Mouse (Mus musculus): ENCODE results near the gene Dctd. TPM values are rescaled to one million over a fixed set of nuclear protein-coding genes. Genes with fewer than 3 reads are reported as not detected.
"Not testable (repeated sequence)": the region's sequence is repeated elsewhere in the genome, so short reads cannot be mapped to it uniquely, and the experiment has no call there.

The Dctd gene
- polyA plus RNA-seq, 2 experiments, result 34.5 to 67.7 TPM

- TF ChIP-seq POLR2A (IDR thresholded peaks at IDR 0.05; ENCODE audit: borderline replicate concordance, extremely low read depth, insufficient read depth, insufficient read length), result no peak
- Histone ChIP-seq H3K27ac (replicated peaks; ENCODE audit: low read depth, low read length) (no peak overlapping the region), H3K9ac (ENCODE audit: low read depth, low read length, severe bottlenecking) (no peak overlapping the region), H3K4me2 (replicated peaks; ENCODE audit: low read depth, low read length, severe bottlenecking) (no peak overlapping the region), H3K4me1 (ENCODE audit: control insufficient read depth, insufficient read depth, low read length) (peaks cover 12% of the 10 kb centered on the region), H3K4me3 (replicated peaks; ENCODE audit: low read length) (no peak overlapping the region), H3K36me3 (ENCODE audit: control insufficient read depth, insufficient read depth, low read length) (no peaks in the 10 kb centered on the region), H3K27me3 (ENCODE audit: control insufficient read depth, insufficient read depth, low read length) (no peaks in the 10 kb centered on the region), H3K9me3 (ENCODE audit: control insufficient read depth, low read length) (0 out of 2 replicates have a peak, but pooled peaks cover 4% of the 10 kb centered on the region)
- no peak for DNase-seq (ENCODE audit: low spot score)
- 40% methylated on average over 10 of the region's 10 CpGs for WGBS
- ATAC-seq (ENCODE audit: low FRiP score, low read depth), result no peak
Observed at GRCm38 (mm10) chr8:48157718-48158117, 58.8 kb downstream of the Dctd start.

- ATAC-seq (ENCODE audit: low FRiP score, low read depth), result no peak
- no peak for TF ChIP-seq POLR2A (IDR thresholded peaks at IDR 0.05; ENCODE audit: borderline replicate concordance, extremely low read depth, insufficient read depth, insufficient read length)
- WGBS, result 17% methylated on average over 15 of the region's 15 CpGs
- no peak overlapping the region for H3K4me3 ChIP-seq (replicated peaks; ENCODE audit: low read length)
- H3K4me1 ChIP-seq (ENCODE audit: control insufficient read depth, insufficient read depth, low read length), result peaks cover 4% of the 10 kb centered on the region; the same call in 1 of the 2 replicates
- no peak overlapping the region for H3K4me2 ChIP-seq (replicated peaks; ENCODE audit: low read depth, low read length, severe bottlenecking)
- no peaks in the 10 kb centered on the region for H3K27me3 ChIP-seq (ENCODE audit: control insufficient read depth, insufficient read depth, low read length)
- no peak overlapping the region for H3K27ac ChIP-seq (replicated peaks; ENCODE audit: low read depth, low read length)
- no peak overlapping the region for H3K9ac ChIP-seq (ENCODE audit: low read depth, low read length, severe bottlenecking)
- no peak for DNase-seq (ENCODE audit: low spot score)
- H3K36me3 ChIP-seq (ENCODE audit: control insufficient read depth, insufficient read depth, low read length), result no peaks in the 10 kb centered on the region
- 0 out of 2 replicates have a peak, but pooled peaks cover 4% of the 10 kb centered on the region for H3K9me3 ChIP-seq (ENCODE audit: control insufficient read depth, low read length)
Observed at GRCm38 (mm10) chr8:48158560-48159217, 59.8 kb downstream of the Dctd start.

- no peak for ATAC-seq (ENCODE audit: low FRiP score, low read depth)
Observed at GRCm38 (mm10) chr8:48177406-48177805, 78.5 kb downstream of the Dctd start.

GRCm38 (mm10) chr8:48177876-48178275 lies 79.0 kb downstream of the Dctd start:
- H3K9ac ChIP-seq (ENCODE audit: low read depth, low read length, severe bottlenecking), result no peak overlapping the region
- no peaks in the 10 kb centered on the region for H3K9me3 ChIP-seq (ENCODE audit: control insufficient read depth, low read length)
- no peak overlapping the region for H3K4me3 ChIP-seq (replicated peaks; ENCODE audit: low read length)
- WGBS, result 86% methylated on average over 1 of the region's 1 CpGs
- no peaks in the 10 kb centered on the region for H3K36me3 ChIP-seq (ENCODE audit: control insufficient read depth, insufficient read depth, low read length)
- H3K27me3 ChIP-seq (ENCODE audit: control insufficient read depth, insufficient read depth, low read length), result no peaks in the 10 kb centered on the region
- H3K4me1 ChIP-seq (ENCODE audit: control insufficient read depth, insufficient read depth, low read length), result no peaks in the 10 kb centered on the region
- DNase-seq (ENCODE audit: low spot score), result no peak
- H3K4me2 ChIP-seq (replicated peaks; ENCODE audit: low read depth, low read length, severe bottlenecking), result no peak overlapping the region
- TF ChIP-seq POLR2A (IDR thresholded peaks at IDR 0.05; ENCODE audit: borderline replicate concordance, extremely low read depth, insufficient read depth, insufficient read length), result no peak
- no peak overlapping the region for H3K27ac ChIP-seq (replicated peaks; ENCODE audit: low read depth, low read length)
- ATAC-seq (ENCODE audit: low FRiP score, low read depth), result no peak

More at GRCm38 (mm10) chr8:48177406-48177805, 78.5 kb downstream of the Dctd start:
- H3K4me1 ChIP-seq (ENCODE audit: control insufficient read depth, insufficient read depth, low read length), result no peaks in the 10 kb centered on the region
- WGBS, result 60% methylated on average over 4 of the region's 4 CpGs
- no peak overlapping the region for H3K4me2 ChIP-seq (replicated peaks; ENCODE audit: low read depth, low read length, severe bottlenecking)
- H3K9me3 ChIP-seq (ENCODE audit: control insufficient read depth, low read length), result no peaks in the 10 kb centered on the region
- TF ChIP-seq POLR2A (IDR thresholded peaks at IDR 0.05; ENCODE audit: borderline replicate concordance, extremely low read depth, insufficient read depth, insufficient read length), result no peak
- no peak overlapping the region for H3K4me3 ChIP-seq (replicated peaks; ENCODE audit: low read length)
- H3K27me3 ChIP-seq (ENCODE audit: control insufficient read depth, insufficient read depth, low read length), result no peaks in the 10 kb centered on the region
- H3K27ac ChIP-seq (replicated peaks; ENCODE audit: low read depth, low read length), result no peak overlapping the region
- no peak overlapping the region for H3K9ac ChIP-seq (ENCODE audit: low read depth, low read length, severe bottlenecking)
- DNase-seq (ENCODE audit: low spot score), result no peak
- no peaks in the 10 kb centered on the region for H3K36me3 ChIP-seq (ENCODE audit: control insufficient read depth, insufficient read depth, low read length)

- Histone ChIP-seq H3K9ac (ENCODE audit: low read depth, low read length, severe bottlenecking) (no peak overlapping the region), H3K27me3 (ENCODE audit: control insufficient read depth, insufficient read depth, low read length) (no peaks in the 10 kb centered on the region), H3K4me1 (ENCODE audit: control insufficient read depth, insufficient read depth, low read length) (no peaks in the 10 kb centered on the region), H3K4me2 (replicated peaks; ENCODE audit: low read depth, low read length, severe bottlenecking) (no peak overlapping the region), H3K9me3 (ENCODE audit: control insufficient read depth, low read length) (no peaks in the 10 kb centered on the region), H3K36me3 (ENCODE audit: control insufficient read depth, insufficient read depth, low read length) (no peaks in the 10 kb centered on the region), H3K4me3 (replicated peaks; ENCODE audit: low read length) (no peak overlapping the region), H3K27ac (replicated peaks; ENCODE audit: low read depth, low read length) (no peak overlapping the region)
- 69% methylated on average over 4 of the region's 4 CpGs for WGBS
- no peak for DNase-seq (ENCODE audit: low spot score)
- no peak for ATAC-seq (ENCODE audit: low FRiP score, low read depth)
- TF ChIP-seq POLR2A (IDR thresholded peaks at IDR 0.05; ENCODE audit: borderline replicate concordance, extremely low read depth, insufficient read depth, insufficient read length), result no peak
Observed at GRCm38 (mm10) chr8:48178993-48179392, 80.1 kb downstream of the Dctd start.

GRCm38 (mm10) chr8:48180146-48180545 lies 81.3 kb downstream of the Dctd start:
- WGBS, result 90% methylated on average over 9 of the region's 9 CpGs
- not testable (repeated sequence) for H3K4me1 ChIP-seq (ENCODE audit: control insufficient read depth, insufficient read depth, low read length); H3K36me3 ChIP-seq (ENCODE audit: control insufficient read depth, insufficient read depth, low read length); H3K4me3 ChIP-seq (replicated peaks; ENCODE audit: low read length); H3K27me3 ChIP-seq (ENCODE audit: control insufficient read depth, insufficient read depth, low read length); DNase-seq (ENCODE audit: low spot score); ATAC-seq (ENCODE audit: low FRiP score, low read depth); H3K4me2 ChIP-seq (replicated peaks; ENCODE audit: low read depth, low read length, severe bottlenecking); H3K9me3 ChIP-seq (ENCODE audit: control insufficient read depth, low read length); H3K27ac ChIP-seq (replicated peaks; ENCODE audit: low read depth, low read length); H3K9ac ChIP-seq (ENCODE audit: low read depth, low read length, severe bottlenecking)
